Mouse (Mus musculus): ENCODE data around the gene 1700025F22Rik. TPM values are rescaled to one million over a fixed set of nuclear protein-coding genes. Genes with fewer than 3 reads are reported as not detected.
"Not testable (repeated sequence)": the region's sequence is repeated elsewhere in the genome, so short reads cannot be mapped to it uniquely, and the experiment has no call there.

The 1700025F22Rik gene
- total RNA-seq (2022) = not detected

GRCm38 (mm10) chr19:11165172-11165571 is at the start of gene 1700025F22Rik:
Gene 1700025F22Rik (minus strand): TSS chr19:11165320.
- DNase-seq (ENCODE audit: low spot score in 2 of 2) = no peak

GRCm38 (mm10) chr19:11196546-11196945 is 31.4 kb upstream of the 1700025F22Rik start, which contains the start of gene Ms4a13:
Gene Ms4a13 (minus strand): TSS chr19:11196737.
- no peak for DNase-seq (ENCODE audit: low spot score in 2 of 2)

GRCm38 (mm10) chr19:11192552-11192951 is 27.4 kb upstream of the 1700025F22Rik start:
- no peak for DNase-seq (ENCODE audit: low spot score in 2 of 2)

GRCm38 (mm10) chr19:11184121-11184520 is 19.0 kb upstream of the 1700025F22Rik start:
- no peak for DNase-seq (ENCODE audit: low spot score in 2 of 2)

- DNase-seq (ENCODE audit: low spot score in 2 of 2) = no peak
These were observed 12.3 kb upstream of the 1700025F22Rik start for GRCm38 (mm10) chr19:11177464-11177863.

GRCm38 (mm10) chr19:11157890-11158289 is 7.2 kb downstream of the 1700025F22Rik start:
- DNase-seq (ENCODE audit: low spot score in 2 of 2) = not testable (repeated sequence)

- no peak for DNase-seq (ENCODE audit: low spot score in 2 of 2)
These were observed 29.8 kb downstream of the 1700025F22Rik start for GRCm38 (mm10) chr19:11135336-11135735.

- no peak for DNase-seq (ENCODE audit: low spot score in 2 of 2)
These were observed 30.3 kb downstream of the 1700025F22Rik start for GRCm38 (mm10) chr19:11134852-11135251.

GRCm38 (mm10) chr19:11130776-11131175 is 34.3 kb downstream of the 1700025F22Rik start, which contains the start of gene 1700017D01Rik:
Gene 1700017D01Rik (minus strand): TSS chr19:11130876.
- DNase-seq (ENCODE audit: low spot score in 2 of 2) = not testable (repeated sequence)

GRCm38 (mm10) chr19:11129702-11130101 is 35.4 kb downstream of the 1700025F22Rik start:
- DNase-seq (ENCODE audit: low spot score in 2 of 2) = no peak

GRCm38 (mm10) chr19:11121016-11121420 is 44.1 kb downstream of the 1700025F22Rik start:
- not testable (repeated sequence) for DNase-seq (ENCODE audit: low spot score in 2 of 2)

- DNase-seq (ENCODE audit: low spot score in 2 of 2) = no peak
These were observed 45.8 kb downstream of the 1700025F22Rik start for GRCm38 (mm10) chr19:11119338-11119737.

GRCm38 (mm10) chr19:11107746-11108145 is 57.4 kb downstream of the 1700025F22Rik start:
- no peak for DNase-seq (ENCODE audit: low spot score in 2 of 2)

- DNase-seq (ENCODE audit: low spot score in 2 of 2) = no peak
These were observed 63.2 kb downstream of the 1700025F22Rik start for GRCm38 (mm10) chr19:11101880-11102279.

- DNase-seq (ENCODE audit: low spot score in 2 of 2) = no peak
These were observed 66.7 kb downstream of the 1700025F22Rik start for GRCm38 (mm10) chr19:11098401-11098800.

- not testable (repeated sequence) for DNase-seq (ENCODE audit: low spot score in 2 of 2)
These were observed 73.0 kb downstream of the 1700025F22Rik start for GRCm38 (mm10) chr19:11092131-11092530.

Other genes with a start within 250 kb of the 1700025F22Rik start
- 1 to 10 TPM in 1 of 4 experiments, under 1 TPM in 1, not detected in 2; 0.19 to 1.5 TPM for gene Zp1, start 244.7 kb downstream of the 1700025F22Rik start, total RNA-seq (2022)
- gene Ptgdr2, start 228.2 kb downstream of the 1700025F22Rik start, total RNA-seq (2022) = under 1 TPM in 2 of 4 experiments, not detected in 2; 0.17 to 0.19 TPM
- 1 to 10 TPM; 7.2 to 8.2 (median 7.7) TPM for gene Ccdc86, start 216.1 kb downstream of the 1700025F22Rik start, total RNA-seq (2022)
- gene Ms4a10, start 190.7 kb downstream of the 1700025F22Rik start, total RNA-seq (2022) = not detected
- 1 to 10 TPM in 1 of 4 experiments, not detected in 3; 1.1 TPM for gene Ms4a15, start 172.1 kb downstream of the 1700025F22Rik start, total RNA-seq (2022)
- not detected for gene Ms4a18, start 147.3 kb downstream of the 1700025F22Rik start, total RNA-seq (2022)
- under 1 TPM in 1 of 4 experiments, not detected in 3; 0.46 TPM for gene Ms4a8a, start 84.2 kb downstream of the 1700025F22Rik start, total RNA-seq (2022)
- not detected for gene 1700017D01Rik, start 34.4 kb downstream of the 1700025F22Rik start, total RNA-seq (2022)
- gene Ms4a13, start 31.4 kb upstream of the 1700025F22Rik start, total RNA-seq (2022) = not detected
- gene Ms4a12, start 67.1 kb upstream of the 1700025F22Rik start, total RNA-seq (2022) = not detected
- gene Ms4a1, start 100.9 kb upstream of the 1700025F22Rik start, total RNA-seq (2022) = not detected
- not detected for gene Ms4a5, start 118.6 kb upstream of the 1700025F22Rik start, total RNA-seq (2022)
- gene Ms4a14, start 149.1 kb upstream of the 1700025F22Rik start, total RNA-seq (2022) = under 1 TPM in 1 of 4 experiments, not detected in 3; 0.11 TPM
- gene Ms4a7, start 170.8 kb upstream of the 1700025F22Rik start, total RNA-seq (2022) = 1 to 10 TPM in 1 of 4 experiments, not detected in 3; 1.6 TPM
- 1 to 10 TPM in 1 of 4 experiments, under 1 TPM in 1, not detected in 2; 0.68 to 1.6 TPM for gene Ms4a4a, start 210.2 kb upstream of the 1700025F22Rik start, total RNA-seq (2022)
- under 1 TPM in 1 of 4 experiments, not detected in 3; 0.53 TPM for gene Ms4a4c, start 239.4 kb upstream of the 1700025F22Rik start, total RNA-seq (2022)

Data from left cerebral cortex, adult 8-10 months (tissue).